Mouse (Mus musculus) natural killer cell, adult 2 months (primary cell): Measurements from ENCODE around the gene S100a5.

ENCODE experiments used
- DNase-seq, 2 experiments: peaks; one replicate each; pipeline ENCODE4 v3.0.0; 2022; ENCODE audit warnings: low spot score in 2 of 2

S100a5 gene

DNA sequence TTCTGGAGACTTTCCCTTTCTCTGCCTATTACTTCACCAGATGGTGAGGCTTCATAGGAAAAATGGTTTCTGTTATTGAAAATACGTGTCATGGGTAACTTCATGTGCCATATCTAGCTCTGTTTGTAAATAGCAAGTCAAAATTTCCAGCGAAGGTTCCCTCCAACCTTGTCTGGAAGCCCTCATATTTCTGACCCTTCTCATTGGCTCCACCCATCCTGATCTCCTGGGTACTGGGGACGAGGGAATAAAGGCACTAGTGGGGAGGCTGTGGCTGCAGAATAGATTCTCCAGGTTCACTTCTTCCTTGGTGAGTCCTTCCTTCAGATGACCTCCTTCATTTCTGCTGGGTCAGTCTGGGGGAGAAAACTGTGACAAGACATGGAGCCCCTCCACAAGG, at the start of gene S100a5:
Gene S100a5 (plus strand): TSS at position 301 of the 400 bp plus-strand sequence.
- no peak for DNase-seq

DNA sequence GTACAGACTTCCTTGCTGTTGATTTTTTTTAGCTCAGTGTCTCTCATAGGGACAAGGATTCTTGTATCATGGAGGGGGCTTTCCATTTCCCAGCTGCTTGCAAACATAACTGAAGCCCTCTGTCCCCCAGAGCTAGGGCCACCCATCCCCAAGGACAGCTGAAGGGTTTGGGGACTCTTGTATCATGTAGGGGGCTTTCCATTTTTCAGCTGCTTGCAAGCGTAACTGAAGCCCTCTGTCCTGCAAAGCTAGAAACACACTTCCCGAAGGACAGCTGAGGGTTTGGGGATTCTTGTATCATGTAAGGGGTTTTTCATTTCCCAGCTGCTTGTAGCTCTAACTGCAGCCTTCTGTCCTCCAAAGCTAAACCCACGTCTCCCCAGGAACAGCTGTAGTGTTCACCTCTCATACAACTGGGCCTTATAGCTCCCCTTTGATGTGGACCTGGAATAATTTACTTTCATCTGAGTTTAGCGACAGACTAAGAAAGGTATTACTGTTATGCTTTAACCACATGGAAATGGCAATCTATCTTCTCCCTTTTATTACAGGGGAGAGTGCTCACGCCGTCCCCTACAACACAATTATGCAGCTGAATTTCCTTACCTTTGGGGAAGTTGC, 48.2 kb upstream of the S100a5 start, which contains the start of gene S100a3:
Gene S100a3 (plus strand): TSS at position 571 of the 621 bp plus-strand sequence.
- no peak for DNase-seq

- DNase-seq: no peak
Measured at GRCm38 (mm10) chr3:90574691-90575090, 33.6 kb upstream of the S100a5 start.

DNA sequence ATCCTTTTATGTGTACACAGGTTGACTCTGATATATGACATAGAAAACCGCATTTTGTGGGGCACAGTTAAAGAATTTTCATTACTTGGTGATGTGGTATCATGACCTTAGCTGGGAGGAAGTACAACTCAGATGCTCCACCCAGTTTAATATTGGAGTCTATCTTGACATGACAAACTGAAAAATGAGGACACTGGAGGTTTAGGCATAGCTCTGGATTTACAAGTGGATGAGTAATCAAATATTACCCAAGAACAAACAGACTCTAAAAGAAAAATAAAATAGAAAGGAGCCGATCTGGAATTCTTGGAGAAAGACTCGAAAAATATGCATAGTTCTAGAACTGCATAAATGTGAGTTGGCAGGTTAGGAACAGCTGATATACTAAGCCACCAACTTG, 33.0 kb upstream of the S100a5 start:
- DNase-seq: no peak

DNA sequence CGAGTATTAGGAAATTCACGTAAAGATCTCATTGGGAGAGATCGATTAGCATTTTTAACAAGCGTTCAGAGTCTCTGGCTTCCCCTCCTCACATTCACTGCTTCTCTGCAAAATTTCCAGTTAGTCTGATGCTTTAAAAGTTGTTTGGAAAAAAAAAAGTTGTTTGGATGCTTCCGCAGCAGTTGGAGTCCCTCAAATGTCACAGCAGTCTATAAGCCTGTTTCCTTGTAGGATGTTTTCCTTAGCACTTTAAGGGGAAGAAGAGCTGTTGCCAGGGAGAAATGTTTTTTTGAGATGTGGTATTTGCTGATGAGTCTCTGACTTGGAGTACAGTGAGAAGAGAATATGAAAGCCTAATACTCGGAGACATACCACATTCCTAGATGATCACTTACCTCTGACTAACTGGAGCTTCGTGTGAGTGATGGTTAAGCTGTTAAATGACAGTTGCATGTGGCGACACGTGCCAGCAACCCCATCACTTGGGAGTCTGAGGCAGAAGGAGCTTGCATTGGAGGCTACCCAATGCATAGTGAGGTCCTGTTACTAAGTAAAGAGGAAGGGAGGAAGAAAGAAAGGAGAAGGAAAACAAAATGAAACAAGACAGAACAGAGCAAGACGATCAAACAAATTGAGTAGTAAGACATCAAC, 31.8 kb upstream of the S100a5 start:
- no peak for DNase-seq

DNA sequence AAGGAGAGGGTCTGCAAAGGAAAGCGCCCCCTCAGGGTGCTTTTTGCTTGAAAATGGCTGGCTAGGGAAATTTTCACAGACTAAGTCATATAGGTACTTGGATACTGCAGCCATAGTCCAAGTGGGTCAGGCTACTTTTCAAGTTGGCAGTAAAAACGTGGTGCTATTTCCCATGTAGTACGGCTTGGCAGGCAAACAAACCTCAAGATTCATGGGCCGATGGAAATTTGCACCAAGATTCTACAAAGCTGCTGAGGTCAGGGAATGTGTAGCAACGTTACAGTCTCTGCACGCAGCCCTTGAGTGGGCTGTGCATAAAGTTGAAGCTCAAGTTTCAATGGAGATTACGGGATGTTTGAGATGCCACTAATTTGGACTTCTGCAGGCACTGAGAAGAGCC, 28.9 kb upstream of the S100a5 start:
- DNase-seq: no peak

GRCm38 (mm10) chr3:90581141-90581540, 27.2 kb upstream of the S100a5 start:
- DNase-seq: no peak

DNA sequence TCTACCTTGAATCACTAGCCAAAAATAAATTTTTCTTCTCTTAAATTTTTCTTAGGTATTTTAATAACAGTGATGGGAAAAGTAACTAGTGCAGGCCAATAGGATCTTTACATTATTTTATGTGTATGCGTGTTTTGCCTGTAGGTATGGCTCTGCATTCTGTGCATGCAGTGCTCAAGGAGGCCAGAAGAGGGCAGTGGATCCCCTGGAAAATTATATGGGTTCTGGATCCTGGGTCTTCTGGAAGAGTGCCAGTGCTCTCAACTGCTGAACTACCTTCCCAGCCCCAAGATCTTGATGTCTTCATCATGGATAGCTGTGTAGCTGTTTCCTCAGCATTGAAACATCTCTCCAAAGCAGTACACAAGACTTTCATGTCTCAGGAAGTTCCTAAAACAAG, 26.2 kb upstream of the S100a5 start:
- no peak for DNase-seq

DNA sequence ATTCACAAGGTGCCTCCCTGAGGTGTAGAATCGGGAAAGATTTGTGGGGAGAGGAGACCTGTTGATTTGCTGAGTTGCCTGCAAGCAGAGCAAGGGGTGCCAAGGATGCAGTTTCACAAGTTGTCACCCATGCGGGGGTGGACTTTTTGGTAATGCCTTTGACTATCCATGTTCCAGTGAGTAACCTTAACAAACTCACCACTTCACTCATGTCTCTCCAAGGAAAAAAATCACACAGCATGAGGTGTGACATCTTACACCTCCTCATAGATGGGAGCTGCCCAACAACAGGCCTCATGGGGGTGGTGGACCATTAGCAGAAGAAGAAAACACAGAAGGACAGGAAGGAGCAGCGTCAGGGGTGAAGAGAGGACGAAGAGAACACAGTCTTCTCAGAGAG, 25.8 kb upstream of the S100a5 start:
- no peak for DNase-seq

GRCm38 (mm10) chr3:90583893-90584292, 24.4 kb upstream of the S100a5 start:
- no peak for DNase-seq

DNA sequence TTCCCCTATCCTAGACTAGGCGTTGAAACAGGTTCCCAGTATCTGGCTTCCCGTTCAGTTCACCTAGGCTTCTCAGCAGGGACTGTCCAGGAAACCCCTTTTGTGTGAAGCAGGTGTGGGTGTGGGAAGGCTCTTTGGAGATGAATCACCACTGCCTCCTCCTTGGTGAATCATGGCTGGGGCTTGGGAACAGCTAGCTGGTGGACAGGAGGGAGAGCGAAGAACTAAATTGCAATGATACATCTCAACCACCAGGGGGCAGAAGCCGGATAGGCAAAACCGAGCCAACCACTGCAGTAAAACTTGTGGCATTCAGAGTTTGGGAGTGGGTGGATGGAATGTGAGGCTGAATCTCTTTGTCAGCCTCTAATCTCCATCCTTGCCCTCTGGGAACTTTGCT, 22.7 kb upstream of the S100a5 start:
- DNase-seq: peak; percentile 60 to 73

- peak; percentile 37 to 45 for DNase-seq
Measured at GRCm38 (mm10) chr3:90586016-90586643, 22.2 kb upstream of the S100a5 start.

DNA sequence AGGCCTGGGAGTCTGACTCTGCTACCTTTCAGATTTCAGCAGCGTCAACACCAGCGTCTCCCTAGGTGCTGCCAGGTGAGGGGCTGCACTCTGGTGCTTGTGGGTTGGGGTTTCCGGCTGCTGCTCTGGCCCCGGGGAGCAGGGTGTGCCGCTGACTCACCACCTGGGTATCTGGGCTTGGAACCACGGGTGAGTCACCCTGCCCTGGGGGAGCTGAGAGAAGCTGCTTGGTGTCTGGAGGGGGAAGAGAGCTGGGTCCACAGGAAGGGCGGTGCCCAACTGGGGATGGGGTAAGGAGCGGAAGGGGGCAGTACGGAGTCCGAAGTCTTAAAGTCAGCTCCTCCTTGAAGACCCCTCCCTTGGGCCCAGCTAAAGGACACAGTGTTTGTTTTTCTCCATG, 21.4 kb upstream of the S100a5 start:
- DNase-seq: peak; percentile 96 to 98

DNA sequence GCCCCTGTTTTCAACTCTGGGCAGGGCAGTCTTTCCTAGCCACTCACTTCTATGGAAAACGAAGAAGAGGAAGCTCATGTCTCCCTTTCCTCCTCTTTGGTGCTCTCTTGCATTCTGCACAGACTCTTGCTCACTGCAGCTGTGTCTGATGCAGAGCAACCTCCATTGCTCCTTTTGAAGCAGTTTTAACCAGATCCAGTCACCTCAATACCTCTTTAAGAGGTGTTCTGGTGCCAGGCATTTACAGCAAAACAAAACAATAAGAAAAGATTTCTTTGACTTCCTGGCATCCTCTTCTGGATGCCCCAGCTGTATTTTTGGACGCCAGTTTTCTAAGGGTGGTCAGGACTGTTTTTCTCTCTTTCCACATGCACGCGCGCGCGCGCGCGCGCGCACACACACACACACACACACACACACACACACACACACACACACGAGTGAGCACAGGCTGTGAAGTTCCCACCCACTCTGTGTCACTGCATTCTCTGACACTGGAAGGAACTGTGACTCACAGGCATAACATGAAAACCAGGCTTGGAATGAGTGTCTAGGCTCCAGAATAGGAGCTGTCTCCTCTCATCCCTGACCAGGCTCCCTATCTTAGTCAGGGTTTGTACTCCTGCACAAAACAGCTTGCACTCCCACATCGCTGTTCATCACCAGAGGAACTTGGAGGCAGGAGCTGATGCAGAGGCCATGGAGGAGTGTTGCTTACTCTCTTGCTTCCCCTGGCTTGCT, 20.8 kb upstream of the S100a5 start:
- DNase-seq: peak; percentile 61 to 65

GRCm38 (mm10) chr3:90589390-90589789, 18.9 kb upstream of the S100a5 start:
- peak; percentile 63 to 69 for DNase-seq

GRCm38 (mm10) chr3:90589947-90590346, 18.4 kb upstream of the S100a5 start, which contains the start of gene S100a2:
Gene S100a2, plus strand, starts transcription at chr3:90590247.
- DNase-seq: no peak

GRCm38 (mm10) chr3:90594466-90594865, 13.9 kb upstream of the S100a5 start:
- DNase-seq: no peak

DNA sequence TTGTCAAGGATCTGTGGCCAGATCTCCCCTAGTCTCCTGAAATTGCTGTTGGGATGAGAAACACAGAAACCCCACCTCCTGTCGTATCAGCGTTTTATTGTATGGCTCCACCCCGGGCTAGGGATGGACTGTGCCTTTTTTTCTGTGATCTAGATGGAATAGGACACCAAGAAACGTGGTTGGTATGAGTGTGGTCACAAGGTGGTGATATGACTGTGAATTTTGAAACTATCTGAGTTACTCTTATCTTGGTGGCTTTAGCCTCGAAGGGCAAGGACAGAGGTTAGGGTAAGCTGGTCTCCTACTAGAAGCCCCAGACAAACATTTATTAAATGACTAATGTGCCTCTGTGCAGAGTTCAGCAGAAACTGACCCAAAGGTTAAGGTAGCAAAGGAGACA, 12.8 kb upstream of the S100a5 start:
- no peak for DNase-seq

DNA sequence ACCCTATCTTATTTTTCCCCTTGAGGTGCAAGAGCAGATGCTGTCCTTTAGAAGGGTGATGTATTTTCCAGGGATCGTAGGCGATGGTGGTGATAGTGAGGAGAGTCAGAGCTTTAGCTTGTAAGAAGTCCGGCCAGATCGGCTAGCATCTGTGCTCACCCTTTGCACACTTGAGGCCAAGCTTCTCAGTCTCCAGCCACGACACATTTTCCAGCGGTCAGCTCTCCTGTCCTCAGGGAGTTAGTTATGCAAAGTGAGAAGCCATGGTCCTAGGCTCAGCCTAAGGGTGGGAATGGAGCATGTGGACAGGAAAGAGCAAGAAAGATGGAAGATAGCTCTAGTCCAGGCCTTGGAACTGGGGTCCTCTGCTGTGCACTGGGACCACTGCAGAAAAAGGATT, 11.5 kb upstream of the S100a5 start:
- no peak for DNase-seq

GRCm38 (mm10) chr3:90597736-90598135, 10.6 kb upstream of the S100a5 start:
- DNase-seq: no peak

GRCm38 (mm10) chr3:90598212-90598611, 10.1 kb upstream of the S100a5 start:
- peak in 1 of 2 experiments; percentile 32 for DNase-seq

- no peak for DNase-seq
Measured at GRCm38 (mm10) chr3:90599401-90599800, 8.9 kb upstream of the S100a5 start.
